Mouse (Mus musculus): ENCODE data around the gene Mpeg1. TPM values are rescaled to one million over a fixed set of nuclear protein-coding genes. Genes with fewer than 3 reads are reported as not detected.

Gene Mpeg1
- polyA plus RNA-seq, 1 experiment from 2014 or later, result 0.61 TPM

GRCm38 (mm10) chr19:12485631-12486030 lies 25.1 kb downstream of the Mpeg1 start:
- peaks cover 58% of the 10 kb centered on the region for H3K36me3 ChIP-seq

GRCm38 (mm10) chr19:12486875-12487274 lies 26.3 kb downstream of the Mpeg1 start:
- no peak overlapping the region for H3K4me3 ChIP-seq (replicated peaks)
- H3K36me3 ChIP-seq, result peaks cover 59% of the 10 kb centered on the region
- H3K27ac ChIP-seq (replicated peaks), result peak overlapping the region; percentile 60
- peaks cover 39% of the 10 kb centered on the region for H3K4me1 ChIP-seq
- WGBS, result 68% methylated on average over 6 of the region's 6 CpGs
- H3K27me3 ChIP-seq (replicated peaks), result no peaks in the 10 kb centered on the region
- no peak for ATAC-seq (ENCODE audit: low FRiP score)
- H3K9ac ChIP-seq (replicated peaks), result no peak overlapping the region
- no peaks in the 10 kb centered on the region for H3K9me3 ChIP-seq (replicated peaks)
- H3K4me2 ChIP-seq, result no peak overlapping the region

More at GRCm38 (mm10) chr19:12485631-12486030, 25.1 kb downstream of the Mpeg1 start:
- H3K9ac ChIP-seq (replicated peaks), result no peak overlapping the region
- no peak overlapping the region for H3K4me2 ChIP-seq
- H3K27ac ChIP-seq (replicated peaks), result peak overlapping the region; percentile 41
- peaks cover 33% of the 10 kb centered on the region for H3K4me1 ChIP-seq
- no peak overlapping the region for H3K4me3 ChIP-seq (replicated peaks)
- ATAC-seq (ENCODE audit: low FRiP score), result no peak
- 50% methylated on average over 3 of the region's 3 CpGs for WGBS
- H3K27me3 ChIP-seq (replicated peaks), result no peaks in the 10 kb centered on the region
- H3K9me3 ChIP-seq (replicated peaks), result no peaks in the 10 kb centered on the region

- Histone ChIP-seq H3K4me1 (peaks cover 42% of the 10 kb centered on the region), H3K4me2 (no peak overlapping the region), H3K9me3 (replicated peaks) (no peaks in the 10 kb centered on the region), H3K27ac (replicated peaks) (peak overlapping the region; percentile 60), H3K27me3 (replicated peaks) (no peaks in the 10 kb centered on the region), H3K4me3 (replicated peaks) (no peak overlapping the region), H3K9ac (replicated peaks) (no peak overlapping the region), H3K36me3 (peaks cover 55% of the 10 kb centered on the region)
- WGBS, result 85% methylated on average over 12 of the region's 12 CpGs
- no peak for ATAC-seq (ENCODE audit: low FRiP score)
Observed at GRCm38 (mm10) chr19:12487511-12488204, 27.1 kb downstream of the Mpeg1 start.

DNA sequence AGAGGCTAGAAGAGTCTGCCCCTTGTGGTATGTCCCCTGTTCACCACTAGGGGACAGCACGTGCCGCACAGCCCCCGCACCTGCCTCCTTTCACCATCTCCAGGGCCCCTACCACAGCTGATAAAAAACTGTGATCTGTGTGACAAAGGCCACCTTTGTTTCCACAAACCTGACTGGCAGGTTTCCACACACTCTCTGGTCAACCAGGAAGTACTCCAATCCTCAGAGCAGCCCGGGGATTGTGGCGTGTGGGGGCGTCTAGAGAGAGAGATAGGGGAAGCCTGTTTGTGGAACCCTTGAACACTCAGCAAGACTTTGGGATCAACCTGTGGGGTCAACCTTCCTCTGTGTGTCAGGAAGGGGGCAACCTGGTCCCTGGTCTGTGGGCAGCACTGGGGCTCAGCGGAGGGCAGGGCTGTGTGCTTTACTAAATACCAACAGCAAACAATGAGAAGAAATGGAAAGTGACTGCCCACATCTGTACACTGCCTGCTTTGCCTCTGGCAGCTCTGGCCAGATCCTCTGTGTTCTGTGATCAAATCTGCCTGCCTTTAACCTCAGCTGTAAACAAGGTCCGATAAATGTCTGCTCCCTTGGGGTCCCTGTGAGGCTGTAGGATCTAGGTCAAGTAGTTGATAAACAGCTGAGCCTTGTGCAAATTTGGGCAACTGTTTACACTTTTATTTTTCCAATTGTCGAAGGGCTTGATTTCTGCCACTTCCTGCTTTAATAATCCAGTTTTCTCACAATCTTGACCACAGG lies 27.8 kb downstream of the Mpeg1 start:
- Histone ChIP-seq H3K4me3 (replicated peaks) (no peak overlapping the region), H3K9ac (replicated peaks) (no peak overlapping the region), H3K27me3 (replicated peaks) (no peaks in the 10 kb centered on the region), H3K4me2 (no peak overlapping the region), H3K36me3 (peaks cover 48% of the 10 kb centered on the region), H3K4me1 (peaks cover 43% of the 10 kb centered on the region), H3K9me3 (replicated peaks) (no peaks in the 10 kb centered on the region), H3K27ac (replicated peaks) (peak overlapping the region; percentile 60)
- 10% methylated on average over 9 of the region's 9 CpGs for WGBS
- ATAC-seq (ENCODE audit: low FRiP score), result no peak; the same call in 1 of the 2 replicates

GRCm38 (mm10) chr19:12488969-12489674 lies 28.5 kb downstream of the Mpeg1 start:
- H3K36me3 ChIP-seq, result peaks cover 41% of the 10 kb centered on the region
- H3K27me3 ChIP-seq (replicated peaks), result no peaks in the 10 kb centered on the region
- peak; percentile 64 for ATAC-seq (ENCODE audit: low FRiP score)
- peak overlapping the region; percentile 60 for H3K27ac ChIP-seq (replicated peaks)
- H3K4me2 ChIP-seq, result no peak overlapping the region
- peaks cover 51% of the 10 kb centered on the region for H3K4me1 ChIP-seq
- WGBS, result 6% methylated on average over 8 of the region's 8 CpGs
- H3K9ac ChIP-seq (replicated peaks), result no peak overlapping the region
- no peak overlapping the region for H3K4me3 ChIP-seq (replicated peaks)
- no peaks in the 10 kb centered on the region for H3K9me3 ChIP-seq (replicated peaks)

DNA sequence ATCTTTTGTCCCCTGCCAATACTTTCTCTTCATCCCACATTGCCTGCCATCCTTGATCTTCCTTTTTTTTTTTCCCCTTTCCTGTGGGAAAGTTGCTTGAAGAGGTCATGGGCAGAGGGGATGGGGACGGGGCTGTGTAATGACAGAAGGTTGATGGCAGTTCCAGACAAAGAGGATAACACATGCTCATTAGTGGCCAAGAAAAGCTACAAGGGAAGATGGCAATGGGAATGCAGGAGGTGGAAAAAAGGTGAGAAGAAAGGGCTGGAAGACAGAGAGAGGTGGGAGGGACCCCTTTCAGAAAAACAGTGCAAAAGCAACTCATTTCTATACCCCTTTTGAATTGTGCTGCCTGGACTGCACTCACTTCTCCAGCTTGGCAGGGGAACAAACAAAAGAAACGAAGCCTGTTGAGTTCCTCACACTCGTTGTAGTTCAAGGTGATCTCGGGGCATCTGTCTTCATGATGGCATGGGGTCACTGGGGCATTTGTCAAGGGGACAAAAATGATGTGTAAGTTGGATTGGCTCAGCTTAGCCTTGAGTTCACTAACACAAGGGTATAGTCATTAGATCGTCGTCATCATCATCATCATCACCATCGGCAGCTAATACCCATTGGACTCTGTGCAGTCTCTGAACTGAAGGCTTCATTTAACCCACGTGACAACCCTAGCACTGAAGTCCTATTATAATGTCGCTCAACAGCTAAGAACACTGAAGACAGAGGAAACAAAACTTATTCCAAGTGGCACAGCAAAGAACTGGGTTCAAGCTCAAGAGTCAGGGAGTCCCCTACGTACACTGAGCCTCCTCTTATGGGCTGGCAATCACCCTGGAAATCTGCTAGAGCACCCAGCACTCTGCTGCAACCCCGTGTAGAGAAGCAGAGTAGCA lies 29.3 kb downstream of the Mpeg1 start:
- Histone ChIP-seq H3K9me3 (replicated peaks) (no peaks in the 10 kb centered on the region), H3K4me3 (replicated peaks) (no peak overlapping the region), H3K4me2 (no peak overlapping the region), H3K36me3 (peaks cover 33% of the 10 kb centered on the region), H3K9ac (replicated peaks) (no peak overlapping the region), H3K4me1 (peaks cover 54% of the 10 kb centered on the region), H3K27ac (replicated peaks) (peak overlapping the region; percentile 60), H3K27me3 (replicated peaks) (no peaks in the 10 kb centered on the region)
- ATAC-seq (ENCODE audit: low FRiP score), result peak; percentile 11; the same call in 1 of the 2 replicates
- WGBS, result 15% methylated on average over 11 of the region's 11 CpGs

- WGBS, result 85% methylated on average over 7 of the region's 7 CpGs
- Histone ChIP-seq H3K4me2 (no peak overlapping the region), H3K4me1 (peaks cover 66% of the 10 kb centered on the region), H3K27ac (replicated peaks) (peak overlapping the region; percentile 60; the same call in 1 of the 2 replicates), H3K36me3 (peaks cover 21% of the 10 kb centered on the region), H3K27me3 (replicated peaks) (no peaks in the 10 kb centered on the region), H3K4me3 (replicated peaks) (no peak overlapping the region), H3K9ac (replicated peaks) (no peak overlapping the region), H3K9me3 (replicated peaks) (no peaks in the 10 kb centered on the region)
- ATAC-seq (ENCODE audit: low FRiP score), result no peak
Observed at GRCm38 (mm10) chr19:12491636-12492035, 31.1 kb downstream of the Mpeg1 start.

- peaks cover 67% of the 10 kb centered on the region for H3K4me1 ChIP-seq
- H3K27ac ChIP-seq (replicated peaks), result peak overlapping the region; percentile 46
- ATAC-seq (ENCODE audit: low FRiP score), result peak; percentile 10; the same call in 1 of the 2 replicates
Observed at GRCm38 (mm10) chr19:12493453-12494186, 33.0 kb downstream of the Mpeg1 start.

GRCm38 (mm10) chr19:12494187-12494458 lies 33.5 kb downstream of the Mpeg1 start:
- no peak overlapping the region for H3K9ac ChIP-seq (replicated peaks)
- H3K4me3 ChIP-seq (replicated peaks), result no peak overlapping the region
- H3K27ac ChIP-seq (replicated peaks), result peak overlapping the region; percentile 46
- no peaks in the 10 kb centered on the region for H3K27me3 ChIP-seq (replicated peaks)
- no peak for ATAC-seq (ENCODE audit: low FRiP score)
- no peaks in the 10 kb centered on the region for H3K9me3 ChIP-seq (replicated peaks)
- H3K36me3 ChIP-seq, result peaks cover 21% of the 10 kb centered on the region
- WGBS, result 16% methylated on average over 4 of the region's 4 CpGs
- peak overlapping the region; percentile 15; the same call in 1 of the 2 replicates for H3K4me2 ChIP-seq
- peaks cover 67% of the 10 kb centered on the region for H3K4me1 ChIP-seq

More at GRCm38 (mm10) chr19:12493453-12494186, 33.0 kb downstream of the Mpeg1 start:
- WGBS, result 30% methylated on average over 4 of the region's 4 CpGs
- Histone ChIP-seq H3K27me3 (replicated peaks) (no peaks in the 10 kb centered on the region), H3K9ac (replicated peaks) (no peak overlapping the region), H3K9me3 (replicated peaks) (no peaks in the 10 kb centered on the region), H3K36me3 (peaks cover 21% of the 10 kb centered on the region), H3K4me3 (replicated peaks) (no peak overlapping the region), H3K4me2 (peak overlapping the region; percentile 15; the same call in 1 of the 2 replicates)

DNA sequence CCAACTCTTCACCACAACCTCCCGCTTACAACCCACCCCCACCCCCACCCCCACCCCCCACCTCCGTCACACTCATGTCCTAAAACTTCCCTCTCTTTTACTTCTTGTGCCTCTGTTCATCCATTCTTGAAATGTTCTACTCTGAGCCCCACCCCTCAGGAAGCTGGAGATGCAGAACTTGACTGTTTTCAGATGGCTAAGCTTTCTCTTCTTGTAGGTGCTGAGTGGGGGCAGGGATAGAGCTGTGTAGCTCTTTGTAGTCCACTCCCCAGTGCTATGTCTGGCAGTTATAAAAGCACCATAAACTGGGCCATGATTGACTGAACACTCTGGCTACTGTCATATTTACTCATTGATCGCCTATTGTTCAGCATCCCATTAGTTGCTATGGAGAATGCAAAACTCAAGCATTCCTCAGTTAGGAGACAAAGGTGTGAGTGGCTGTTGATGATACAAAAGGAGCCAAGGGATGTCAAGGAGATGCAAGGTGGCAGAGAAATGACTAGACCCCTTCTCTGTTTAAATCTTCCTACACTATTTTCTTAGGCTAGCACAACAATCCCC lies 34.5 kb downstream of the Mpeg1 start:
- WGBS, result 14% methylated on average over 3 of the region's 3 CpGs

More for the DNA sequence above, 34.5 kb downstream of the Mpeg1 start:
- H3K4me1 ChIP-seq, result peaks cover 69% of the 10 kb centered on the region
- no peak for ATAC-seq (ENCODE audit: low FRiP score)
- no peaks in the 10 kb centered on the region for H3K9me3 ChIP-seq (replicated peaks)
- no peak overlapping the region for H3K4me3 ChIP-seq (replicated peaks)
- H3K4me2 ChIP-seq, result no peak overlapping the region
- H3K9ac ChIP-seq (replicated peaks), result no peak overlapping the region
- peak overlapping the region; percentile 46 for H3K27ac ChIP-seq (replicated peaks)
- no peaks in the 10 kb centered on the region for H3K27me3 ChIP-seq (replicated peaks)
- peaks cover 21% of the 10 kb centered on the region for H3K36me3 ChIP-seq
